In the genomic region with DNA sequence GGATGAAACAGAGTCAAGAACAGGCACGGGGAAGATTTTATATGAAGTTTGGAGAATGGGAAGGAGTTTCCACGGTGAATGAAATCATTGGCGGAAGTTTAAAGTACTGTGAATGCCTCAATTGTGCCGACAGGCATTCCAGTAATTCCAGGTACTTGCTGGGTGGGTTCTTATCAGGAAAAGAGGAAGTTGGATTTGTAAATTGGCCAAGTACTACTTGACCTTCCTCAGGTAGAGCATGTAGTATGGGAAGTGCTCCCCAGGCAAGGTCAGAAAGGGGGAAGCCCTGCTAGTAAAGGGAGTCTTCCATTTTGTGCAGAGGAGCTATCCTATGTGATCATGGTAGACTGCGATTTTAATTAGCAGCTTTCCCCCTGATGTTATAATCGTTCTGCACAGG, we compare ENCODE assay signal across 29 mouse cellular contexts. TPM values are rescaled to one million over a fixed set of nuclear protein-coding genes. Genes with fewer than 3 reads are reported as not detected.
A peak's percentile ranks its signal among the peaks of the same experiment; 100 is the strongest.
DNase-seq lines count a peak whose midpoint lies in the region; ATAC-seq and TF ChIP-seq lines count a peak whose summit lies in the region.
"Had no signal": no experiment of that assay in that cellular context is flagged by ENCODE, and none has a peak within 500 bp of the region (broad histone marks: within the 10 kb centered on the region; RNA-seq: fewer than 3 reads in every experiment).

No protein-coding gene starts in this region.

- H3K4me2 ChIP-seq in lung, embryonic 14.5 days: no peak overlapping the region
- peak overlapping the region; percentile 30; the same call in 1 of the 2 replicates for H3K4me2 ChIP-seq in lung, postnatal 0 days (replicated peaks; ENCODE audit: low read depth, low read length)
- H3K4me2 ChIP-seq: forebrain, embryonic 13.5 days; heart, embryonic 11.5 days; hindbrain, embryonic 12.5 days; hindbrain, embryonic 15.5 days had no signal

- no peaks in the 10 kb centered on the region for H3K9me3 ChIP-seq in lung, embryonic 14.5 days (ENCODE audit: low read depth, low read length)
- H3K9me3 ChIP-seq in lung, postnatal 0 days (ENCODE audit: low read length): no peaks in the 10 kb centered on the region
- H3K9me3 ChIP-seq: forebrain, embryonic 10.5 days; forebrain, embryonic 13.5 days; hindbrain, embryonic 12.5 days; hindbrain, embryonic 15.5 days had no signal

- DNase-seq in lung, embryonic 14.5 days: peak; percentile 54
- no peak for DNase-seq in lung, adult 2 months
- DNase-seq in R1 (ENCODE audit: low read depth, low spot score): peak; percentile 51
- DNase-seq in lung, postnatal 0 days (ENCODE audit: low spot score): peak; percentile 76
- peak; percentile 63 for DNase-seq in lung, postnatal 36 days
- no peak for DNase-seq in right cerebral cortex, postnatal 10 days (ENCODE audit: low spot score in 2 of 2)
- DNase-seq in heart, adult 8-10 months (ENCODE audit: low spot score): no peak
- DNase-seq in right cerebral cortex, postnatal 14 days: no peak
- DNase-seq: adrenal gland, postnatal 10 days; adrenal gland, postnatal 36 days; B cell, adult 2 months; cerebellum, adult 18-20 months; cerebellum, adult 9-10 months; cerebellum, postnatal 14 days; gastrocnemius, postnatal 14 days; heart, adult 2 months had no signal

- no peak overlapping the region for H3K27ac ChIP-seq in lung, embryonic 14.5 days (ENCODE audit: low read depth)
- H3K27ac ChIP-seq in lung, postnatal 0 days (ENCODE audit: low read length): no peak overlapping the region
- H3K27ac ChIP-seq: forebrain, embryonic 10.5 days; forebrain, embryonic 13.5 days; heart, adult 2 months; hindbrain, embryonic 12.5 days; hindbrain, embryonic 15.5 days had no signal

- no peak overlapping the region for H3K4me3 ChIP-seq in lung, embryonic 14.5 days (ENCODE audit: low read depth, low read length)
- H3K4me3 ChIP-seq in lung, adult 2 months (replicated peaks; ENCODE audit: extremely low read depth, low read depth, low read length): no peak overlapping the region
- H3K4me3 ChIP-seq in lung, postnatal 0 days (ENCODE audit: low read depth, low read length): no peak overlapping the region
- H3K4me3 ChIP-seq: forebrain, embryonic 10.5 days; forebrain, embryonic 13.5 days; heart, adult 2 months; hindbrain, embryonic 12.5 days; hindbrain, embryonic 15.5 days had no signal

- 80% methylated on average over 6 of the region's 6 CpGs for WGBS in lung, embryonic 14.5 days
- 71% methylated on average over 6 of the region's 6 CpGs for WGBS in lung, adult 2 months
- WGBS in lung, postnatal 0 days: 62% methylated on average over 6 of the region's 6 CpGs

- TF ChIP-seq POLR2A in lung, adult 2 months (IDR thresholded peaks at IDR 0.05; ENCODE audit: borderline replicate concordance, extremely low read depth, low read depth, low read length): no peak

- no peaks in the 10 kb centered on the region for H3K36me3 ChIP-seq in lung, embryonic 14.5 days (ENCODE audit: insufficient read depth)
- no peaks in the 10 kb centered on the region for H3K36me3 ChIP-seq in lung, postnatal 0 days (ENCODE audit: insufficient read depth, low read length)
- H3K36me3 ChIP-seq: hindbrain, embryonic 15.5 days had no signal

- TF ChIP-seq EP300 in lung, postnatal 0 days (IDR thresholded peaks at IDR 0.05): peak; percentile 87

- no peaks in the 10 kb centered on the region for H3K4me1 ChIP-seq in lung, embryonic 14.5 days (ENCODE audit: insufficient read depth)
- no peaks in the 10 kb centered on the region for H3K4me1 ChIP-seq in lung, adult 2 months (ENCODE audit: control insufficient read depth, insufficient read depth, low read length)
- no peaks in the 10 kb centered on the region for H3K4me1 ChIP-seq in lung, postnatal 0 days (ENCODE audit: insufficient read depth, low read depth, low read length)
- H3K4me1 ChIP-seq: forebrain, embryonic 10.5 days; forebrain, embryonic 13.5 days; hindbrain, embryonic 12.5 days; hindbrain, embryonic 15.5 days had no signal

- H3K27me3 ChIP-seq in lung, embryonic 14.5 days (ENCODE audit: insufficient read depth, low read length): no peaks in the 10 kb centered on the region
- H3K27me3 ChIP-seq in lung, postnatal 0 days (replicated peaks; ENCODE audit: insufficient read depth, low read length): no peaks in the 10 kb centered on the region
- H3K27me3 ChIP-seq: CH12.LX; forebrain, embryonic 13.5 days; hindbrain, embryonic 12.5 days; hindbrain, embryonic 15.5 days had no signal

- TF ChIP-seq CTCF in lung, embryonic 14.5 days (IDR thresholded peaks at IDR 0.05; ENCODE audit: low read depth): no peak
- no peak for TF ChIP-seq CTCF in lung, adult 2 months (IDR thresholded peaks at IDR 0.05; ENCODE audit: insufficient read depth, low read length)
- no peak for TF ChIP-seq CTCF in lung, postnatal 0 days (IDR thresholded peaks at IDR 0.05)

- no peak overlapping the region for H3K9ac ChIP-seq in lung, embryonic 14.5 days
- H3K9ac ChIP-seq in lung, postnatal 0 days (replicated peaks; ENCODE audit: low read depth): no peak overlapping the region
- H3K9ac ChIP-seq: forebrain, embryonic 13.5 days; hindbrain, embryonic 12.5 days; hindbrain, embryonic 15.5 days had no signal

- peak; percentile 80 for ATAC-seq in lung, embryonic 14.5 days (ENCODE audit: insufficient read depth)
- ATAC-seq in lung, postnatal 0 days: peak; percentile 91
- ATAC-seq: forebrain, embryonic 13.5 days; forebrain, embryonic 16.5 days had no signal

RNA-seq across cellular contexts. Expression of gene Nsun3, which starts 31.3 kb away (rescaled TPM):
- 8.8 and 9.8 TPM in 2 replicates for polyA plus RNA-seq in lung, embryonic 14.5 days (2014; fragmentation: Nextera tagmentation; extraction: Ambion mirVana)
- polyA plus RNA-seq in lung, adult 2 months (2012; rRNA removed): 3.7 and 4.6 TPM in 2 replicates
- polyA plus RNA-seq in lung, postnatal 0 days (2015; fragmentation: Nextera tagmentation; extraction: Ambion mirVana): 5.6 and 6.2 TPM in 2 replicates
- 1 to 10 TPM; 6.3 to 9.6 (median 6.7) TPM for total RNA-seq in heart, adult 8-10 months (2022)

RNA-seq across cellular contexts. Expression of gene Stx19, which starts 59.2 kb away (rescaled TPM):
- polyA plus RNA-seq in lung, embryonic 14.5 days (2014; fragmentation: Nextera tagmentation; extraction: Ambion mirVana): 2.4 TPM in 2 replicates
- polyA plus RNA-seq in lung, adult 2 months (2012; rRNA removed): 0.71 and 1.2 TPM in 2 replicates
- polyA plus RNA-seq in lung, postnatal 0 days (2015; fragmentation: Nextera tagmentation; extraction: Ambion mirVana): 9.8 and 10.3 TPM in 2 replicates
- total RNA-seq in heart, adult 8-10 months (2022): not detected
- total RNA-seq: adrenal gland, adult 18-20 months; adrenal gland, postnatal 10 days; adrenal gland, postnatal 36 days; CH12.LX; gastrocnemius, adult 18-20 months; gastrocnemius, postnatal 14 days; gastrocnemius, postnatal 4 days; heart, adult 2 months; heart, postnatal 25 days; hematopoietic stem cell, adult 5-6 weeks; MEL had no signal

Comparison
In these comparisons a context has a peak if more than half of its experiments do, and no peak if none do; other contexts are left out.
1. DNase-seq: peak in lung, embryonic 14.5 days (single experiment), R1 (single experiment), lung, postnatal 0 days (single experiment) and lung, postnatal 36 days (single experiment); none in lung, adult 2 months (single experiment), right cerebral cortex, postnatal 10 days (0 of 2), heart, adult 8-10 months (single experiment) and right cerebral cortex, postnatal 14 days (single experiment).